Mouse (Mus musculus) heart, embryonic 11.5 days (tissue): ENCODE data around the gene Spa17. TPM values are rescaled to one million over a fixed set of nuclear protein-coding genes. Genes with fewer than 3 reads are reported as not detected.

Experiments used
- polyA plus RNA-seq: library from polyadenylated mRNA; unstranded; fragments of >200 nt; fragmentation: Nextera tagmentation; extraction: Ambion mirVana; gene quantifications from 2 replicates; pipeline ENCODE4 v1.2.1, GENCODE M21; 2014

Spa17 gene
- polyA plus RNA-seq, 1 experiment from 2014 or later = 10.0 TPM

Other genes with a start within 250 kb of the Spa17 start
- gene Hepacam, start 246.4 kb downstream of the Spa17 start, polyA plus RNA-seq = not detected in 2 replicates
- gene Robo4, start 211.8 kb downstream of the Spa17 start, polyA plus RNA-seq = 2.5 and 3.3 TPM in 2 replicates
- gene Robo3, start 180.5 kb downstream of the Spa17 start, polyA plus RNA-seq = 0.29 and 0.35 TPM in 2 replicates
- 20.2 and 20.5 TPM in 2 replicates for gene Msantd2, start 124.4 kb downstream of the Spa17 start, polyA plus RNA-seq
- gene Esam, start 85.6 kb downstream of the Spa17 start, polyA plus RNA-seq = 45.4 and 59.6 TPM in 2 replicates
- 1.5 and 1.6 TPM in 2 replicates for gene Vsig2, start 74.5 kb downstream of the Spa17 start, polyA plus RNA-seq
- gene Nrgn, start 60.8 kb downstream of the Spa17 start, polyA plus RNA-seq = 4.8 and 5.2 TPM in 2 replicates
- gene Siae, start 58.0 kb downstream of the Spa17 start, polyA plus RNA-seq = 7.8 and 10.6 TPM in 2 replicates
- 182 and 188 TPM in 2 replicates for gene Tbrg1, start 43.6 kb upstream of the Spa17 start, polyA plus RNA-seq
- gene Panx3, start 55.5 kb upstream of the Spa17 start, polyA plus RNA-seq = 0.08 and 0.10 TPM in 2 replicates
- not detected in 2 replicates for gene Olfr160, start 102.5 kb upstream of the Spa17 start, polyA plus RNA-seq
- not detected in 2 replicates for gene Olfr874, start 131.4 kb upstream of the Spa17 start, polyA plus RNA-seq
- not detected in 2 replicates for gene Olfr875, start 158.1 kb upstream of the Spa17 start, polyA plus RNA-seq
- gene Olfr876, start 189.3 kb upstream of the Spa17 start, polyA plus RNA-seq = not detected in 2 replicates
- not detected in 2 replicates for gene Olfr877, start 240.5 kb upstream of the Spa17 start, polyA plus RNA-seq